Mouse (Mus musculus): ENCODE results near the gene 4933405L10Rik. TPM values are rescaled to one million over a fixed set of nuclear protein-coding genes. Genes with fewer than 3 reads are reported as not detected.

4933405L10Rik gene
- total RNA-seq, 2 experiments from 2014 or later: not detected

GRCm38 (mm10) chr8:105700566-105700965 is 6.9 kb upstream of the 4933405L10Rik start:
- peak; percentile 72 for ATAC-seq (replicated peaks; ENCODE audit: poor library complexity, severe bottlenecking)

GRCm38 (mm10) chr8:105700966-105701824 is 6.3 kb upstream of the 4933405L10Rik start, which contains the start of the genes Acd and Pard6a:
Gene Acd, minus strand, starts transcription at chr8:105701102.
Gene Pard6a, plus strand, starts transcription at chr8:105701148.
- ATAC-seq (replicated peaks; ENCODE audit: poor library complexity, severe bottlenecking): peak; percentile 65

DNA sequence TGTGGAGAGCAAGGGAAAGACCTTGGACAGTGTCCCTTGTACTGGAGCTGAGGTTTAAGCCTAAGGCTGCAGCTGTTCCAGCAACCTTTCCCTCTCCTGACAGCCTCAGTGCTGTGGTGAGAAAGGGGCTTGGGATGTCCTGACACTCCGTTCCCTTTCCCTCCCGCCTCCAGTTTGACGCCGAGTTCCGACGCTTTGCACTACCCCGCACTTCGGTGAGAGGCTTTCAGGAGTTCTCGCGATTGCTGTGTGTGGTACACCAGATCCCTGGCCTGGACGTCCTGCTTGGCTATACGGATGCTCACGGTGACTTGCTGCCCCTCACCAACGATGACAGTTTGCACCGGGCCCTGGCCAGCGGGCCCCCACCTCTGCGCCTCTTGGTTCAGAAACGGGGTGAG is 5.5 kb upstream of the 4933405L10Rik start:
- no peak for ATAC-seq (replicated peaks; ENCODE audit: poor library complexity, severe bottlenecking)

DNA sequence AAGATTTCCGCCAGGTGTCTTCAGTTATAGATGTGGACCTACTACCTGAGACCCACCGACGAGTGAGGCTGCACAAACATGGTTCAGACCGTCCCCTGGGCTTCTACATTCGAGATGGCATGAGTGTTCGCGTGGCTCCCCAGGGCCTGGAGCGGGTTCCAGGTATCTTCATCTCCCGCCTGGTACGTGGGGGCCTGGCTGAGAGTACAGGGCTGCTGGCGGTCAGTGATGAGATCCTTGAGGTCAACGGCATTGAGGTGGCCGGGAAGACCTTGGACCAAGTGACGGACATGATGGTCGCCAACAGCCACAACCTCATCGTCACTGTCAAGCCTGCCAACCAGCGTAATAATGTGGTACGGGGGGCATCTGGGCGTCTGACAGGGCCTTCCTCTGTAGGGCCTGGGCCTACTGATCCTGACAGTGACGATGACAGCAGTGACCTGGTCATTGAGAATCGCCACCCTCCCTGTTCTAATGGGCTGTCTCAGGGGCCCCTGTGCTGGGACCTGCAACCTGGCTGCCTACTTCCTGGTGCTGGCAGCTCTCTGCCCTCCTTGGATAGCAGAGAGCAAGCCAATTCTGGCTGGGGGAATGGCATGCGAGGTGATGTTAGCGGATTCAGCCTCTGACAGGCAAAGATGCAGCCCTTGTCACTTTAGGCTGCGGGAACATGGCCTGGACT is 4.6 kb upstream of the 4933405L10Rik start:
- no peak for ATAC-seq (replicated peaks; ENCODE audit: poor library complexity, severe bottlenecking)

GRCm38 (mm10) chr8:105704146-105704812 is 3.2 kb upstream of the 4933405L10Rik start:
- no peak for ATAC-seq (replicated peaks; ENCODE audit: poor library complexity, severe bottlenecking)

DNA sequence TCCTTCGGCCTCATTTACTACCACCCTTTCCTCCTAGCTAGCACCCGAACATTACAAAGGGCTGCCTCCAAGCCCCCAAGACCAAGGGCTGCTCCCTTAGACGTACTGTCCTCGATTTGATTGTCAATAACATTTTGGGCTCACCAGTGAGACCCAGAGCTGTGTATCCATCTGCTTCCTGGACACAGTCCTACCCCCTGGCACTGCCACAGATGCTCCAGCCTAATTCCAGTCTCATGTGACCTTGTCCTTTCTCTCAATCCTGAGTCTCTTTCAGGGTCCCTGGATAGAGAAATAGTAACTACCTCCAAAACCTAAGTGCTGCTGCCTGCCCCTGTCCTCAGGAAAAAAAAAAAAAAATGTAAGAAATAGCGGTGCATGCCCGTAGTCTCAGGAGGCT is 2.5 kb upstream of the 4933405L10Rik start:
- ATAC-seq (replicated peaks; ENCODE audit: poor library complexity, severe bottlenecking): no peak

DNA sequence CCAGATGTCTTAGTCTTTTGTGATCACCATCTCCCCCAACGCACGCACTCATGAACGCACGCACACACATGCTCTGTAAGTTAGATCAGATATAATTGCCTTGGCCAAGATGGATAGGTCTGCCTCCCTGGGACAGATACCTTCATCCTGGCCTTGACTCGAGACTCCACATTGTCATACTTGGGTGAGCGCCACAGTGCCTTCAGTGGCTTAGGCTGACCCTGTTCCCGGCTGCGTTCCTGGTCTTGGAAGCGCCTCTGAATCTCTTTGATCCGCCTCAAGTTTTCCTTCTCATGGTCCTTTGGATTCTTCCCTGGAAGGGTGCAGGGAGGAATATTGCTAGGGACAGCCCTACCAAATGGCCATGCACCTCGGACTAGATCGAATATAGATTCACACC is 1.0 kb upstream of the 4933405L10Rik start:
- no peak for ATAC-seq (replicated peaks; ENCODE audit: poor library complexity, severe bottlenecking)

GRCm38 (mm10) chr8:105708675-105709074 is 1.2 kb downstream of the 4933405L10Rik start:
- no peak for ATAC-seq (replicated peaks; ENCODE audit: poor library complexity, severe bottlenecking)

DNA sequence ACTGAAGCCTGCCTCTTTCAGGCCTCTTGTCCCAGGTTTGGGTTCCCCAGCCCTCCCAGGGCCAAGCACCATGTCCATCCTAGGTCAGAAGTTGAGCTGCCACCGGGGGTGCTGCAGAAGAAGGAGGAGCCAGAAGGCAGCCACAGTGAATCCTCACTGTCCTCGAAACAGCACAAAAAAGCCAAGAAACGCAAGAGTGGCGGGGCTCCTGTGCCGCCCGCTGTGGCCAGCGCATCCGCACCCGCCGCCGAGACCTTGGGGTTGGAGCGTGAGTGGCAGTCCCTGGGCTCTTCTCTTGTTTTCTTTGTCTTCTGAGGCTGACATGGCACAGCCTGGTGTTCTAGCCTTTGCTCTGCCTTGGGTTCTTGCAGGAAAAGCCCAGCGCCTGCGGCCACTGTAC is 1.9 kb downstream of the 4933405L10Rik start:
- ATAC-seq (replicated peaks; ENCODE audit: poor library complexity, severe bottlenecking): no peak

DNA sequence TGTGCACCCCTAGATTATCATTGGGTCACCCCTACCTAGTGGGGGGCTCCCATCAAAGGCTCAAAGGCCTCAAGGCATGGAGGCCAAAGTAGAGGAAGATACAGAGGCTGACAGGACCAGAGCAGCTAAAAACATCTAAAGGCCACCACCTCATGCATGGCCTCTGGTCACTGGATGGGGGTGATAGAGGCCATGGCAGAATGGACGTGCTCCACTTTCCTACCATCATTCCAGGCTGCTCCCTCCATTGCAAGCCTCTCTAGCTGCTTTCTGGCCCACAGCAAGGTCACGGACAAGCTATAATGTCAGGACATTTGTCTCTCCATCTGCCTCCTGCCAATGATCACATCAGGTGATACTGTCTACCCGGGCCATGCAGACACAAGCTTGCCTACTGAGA is 4.8 kb downstream of the 4933405L10Rik start:
- ATAC-seq (replicated peaks; ENCODE audit: poor library complexity, severe bottlenecking): no peak

DNA sequence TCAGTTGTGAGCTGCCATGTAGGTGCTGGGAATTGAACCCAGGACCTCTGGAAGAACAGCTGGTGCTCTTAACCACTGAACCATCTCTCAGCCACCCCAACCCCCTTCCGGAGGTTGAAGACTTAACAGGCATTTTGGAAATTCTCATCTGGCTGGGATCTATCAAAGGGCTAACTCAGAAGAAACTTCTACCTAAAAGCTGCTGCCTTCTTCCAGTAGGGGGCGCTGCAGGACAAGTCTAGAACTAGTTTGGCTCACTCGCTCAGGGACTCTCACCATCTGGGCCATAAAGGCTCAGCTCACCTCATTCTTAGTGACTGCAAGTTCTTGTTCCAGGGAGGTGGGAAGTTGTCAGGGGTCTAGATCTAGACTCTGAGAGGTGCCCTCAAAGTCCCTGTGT is 6.7 kb downstream of the 4933405L10Rik start:
- ATAC-seq (replicated peaks; ENCODE audit: poor library complexity, severe bottlenecking): peak; percentile 69

- ATAC-seq (replicated peaks; ENCODE audit: poor library complexity, severe bottlenecking): peak; percentile 77
These were observed 7.6 kb downstream of the 4933405L10Rik start for GRCm38 (mm10) chr8:105715042-105715441.

- ATAC-seq (replicated peaks; ENCODE audit: poor library complexity, severe bottlenecking): no peak
These were observed 9.0 kb downstream of the 4933405L10Rik start for GRCm38 (mm10) chr8:105716302-105716945.

- ATAC-seq (replicated peaks; ENCODE audit: poor library complexity, severe bottlenecking): no peak
These were observed 12.2 kb downstream of the 4933405L10Rik start for GRCm38 (mm10) chr8:105719637-105720036.

- no peak for ATAC-seq (replicated peaks; ENCODE audit: poor library complexity, severe bottlenecking)
These were observed 15.4 kb downstream of the 4933405L10Rik start for GRCm38 (mm10) chr8:105722861-105723260.

- ATAC-seq (replicated peaks; ENCODE audit: poor library complexity, severe bottlenecking): no peak
These were observed 18.3 kb downstream of the 4933405L10Rik start for GRCm38 (mm10) chr8:105725726-105726125.

GRCm38 (mm10) chr8:105727397-105728124 is 20.1 kb downstream of the 4933405L10Rik start:
- peak; percentile 42 for ATAC-seq (replicated peaks; ENCODE audit: poor library complexity, severe bottlenecking)

DNA sequence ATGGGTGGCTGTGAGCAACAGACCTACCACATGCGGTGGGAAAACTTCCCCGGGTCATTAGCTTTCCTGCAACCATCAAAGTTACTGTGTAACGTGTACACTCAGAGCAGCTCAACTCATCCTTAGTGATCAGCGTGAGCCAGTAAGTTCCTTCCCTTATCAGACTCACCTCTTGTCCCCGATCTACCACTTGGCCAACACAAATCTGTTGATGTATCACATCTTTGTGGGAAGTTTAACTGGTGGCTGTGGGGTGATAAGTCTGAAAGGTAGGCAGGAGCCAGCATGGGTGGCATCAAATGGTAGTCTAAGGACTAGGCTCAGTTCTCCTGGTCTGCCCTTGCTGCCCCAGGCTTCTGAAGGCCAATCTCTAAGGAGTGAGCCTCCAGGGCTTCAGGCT is 24.7 kb downstream of the 4933405L10Rik start:
- ATAC-seq (replicated peaks; ENCODE audit: poor library complexity, severe bottlenecking): no peak

- ATAC-seq (replicated peaks; ENCODE audit: poor library complexity, severe bottlenecking): no peak
These were observed 31.8 kb downstream of the 4933405L10Rik start for GRCm38 (mm10) chr8:105739216-105739615.

DNA sequence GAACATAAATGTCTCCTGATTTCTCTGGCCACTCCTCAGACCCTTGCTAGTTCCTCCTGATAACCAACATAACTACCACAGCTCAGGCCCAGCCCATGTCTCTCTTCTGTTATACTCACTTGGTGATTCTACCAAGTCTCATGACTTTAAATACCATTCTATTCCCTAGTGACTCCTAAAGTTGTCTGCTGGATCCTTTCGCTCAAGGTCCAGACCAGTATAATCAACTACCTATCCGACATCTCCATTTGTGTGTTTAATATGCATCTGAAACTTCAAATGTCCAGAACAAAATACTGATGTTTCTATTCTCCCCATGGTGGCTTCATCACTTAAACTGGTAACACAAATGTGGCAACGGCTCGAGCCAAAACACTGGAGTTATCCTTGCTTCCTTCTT is 35.8 kb downstream of the 4933405L10Rik start:
- no peak for ATAC-seq (replicated peaks; ENCODE audit: poor library complexity, severe bottlenecking)

Data from granulocyte monocyte progenitor cell, adult 5-6 weeks (primary cell).